Mouse (Mus musculus) left cerebral cortex, adult 6 months (tissue): ENCODE results near the gene 2200002J24Rik. TPM values are rescaled to one million over a fixed set of nuclear protein-coding genes. Genes with fewer than 3 reads are reported as not detected.

Experiments used
- long read RNA-seq, 2 experiments: library from polyadenylated mRNA; unstranded; transcript quantifications; one replicate each; pipeline ENCODE4 v2.0.0; 2019 to 2020
- polyA plus RNA-seq: library from polyadenylated mRNA; unstranded; fragments of <200 nt; fragmentation: Nextera tagmentation; gene quantifications from 2 replicates; pipeline ENCODE4 v1.2.3, GENCODE M21; 2021

The 2200002J24Rik gene
- polyA plus RNA-seq = not detected in 2 replicates
- long read RNA-seq, experiment 1 = 0 reads
- long read RNA-seq, experiment 2 = 0 reads

DNA sequence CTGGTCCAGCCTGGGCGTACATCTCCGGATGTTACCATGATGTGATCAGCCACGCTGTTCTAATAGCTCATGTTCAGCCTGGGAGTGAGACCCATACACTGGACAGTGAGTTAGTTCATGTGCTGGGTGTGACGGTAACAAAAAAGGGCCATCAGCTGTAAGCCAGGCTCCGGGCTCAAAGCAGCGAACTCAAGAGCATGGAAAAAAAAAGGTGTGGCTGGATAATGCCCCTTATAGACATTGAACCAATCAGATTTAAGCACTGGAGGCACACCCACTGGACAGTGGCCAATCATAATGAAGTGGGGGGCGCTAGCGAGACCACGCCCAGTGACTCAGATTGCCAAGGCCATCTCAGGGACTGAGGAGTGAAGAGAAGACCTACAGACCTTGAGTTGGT, at the start of gene 2200002J24Rik:
2200002J24Rik (plus strand) TSS at position 338 of the 400 bp plus-strand sequence.

DNA sequence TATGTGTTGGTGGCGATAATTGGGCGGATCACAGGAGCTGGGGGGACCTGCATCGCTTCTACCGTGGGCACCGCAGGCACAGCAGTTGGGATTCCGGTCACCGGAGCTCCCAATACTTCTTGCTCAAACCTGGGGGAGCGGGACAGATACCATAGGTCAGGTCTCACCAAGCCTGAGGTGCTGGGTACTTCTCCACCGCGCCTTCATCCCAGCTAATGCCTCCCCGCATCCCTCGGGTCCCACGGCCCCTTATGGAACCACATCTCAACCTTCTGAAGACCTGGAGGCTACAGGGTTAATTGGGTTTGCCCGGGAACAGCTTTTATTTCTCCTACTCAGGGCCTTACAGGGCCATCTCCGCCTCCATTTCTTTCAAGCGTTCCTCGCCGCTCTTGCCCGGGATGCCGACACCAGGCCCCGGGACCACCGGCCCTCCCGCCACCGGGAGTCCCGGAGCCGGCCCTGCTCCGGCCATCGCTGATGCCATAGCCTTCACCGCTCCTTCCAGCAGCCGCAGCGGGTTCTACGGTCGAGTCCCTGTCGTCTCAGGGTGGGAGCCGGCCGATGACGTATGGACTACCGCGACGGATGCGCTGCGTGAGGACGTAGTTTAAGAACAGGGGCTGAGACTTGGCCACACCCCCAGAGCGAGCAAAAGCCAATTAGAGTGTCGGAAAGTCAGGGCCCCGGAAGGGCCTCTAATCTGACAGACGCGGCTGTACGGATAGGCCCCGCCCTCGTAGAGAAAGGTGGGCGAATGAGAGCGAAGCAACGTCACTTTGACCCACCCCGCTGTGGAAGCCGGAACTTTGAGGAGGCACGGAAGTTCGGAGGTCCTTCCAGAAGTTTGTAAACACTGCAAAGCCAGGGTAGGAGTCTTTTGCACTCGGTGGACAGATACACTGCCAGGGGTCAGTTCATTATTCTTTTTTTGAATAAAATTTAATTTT, 48.9 kb upstream of the 2200002J24Rik start, which contains the start of gene Rbm42:
Rbm42 (minus strand) TSS at position 727 of the 950 bp plus-strand sequence.

DNA sequence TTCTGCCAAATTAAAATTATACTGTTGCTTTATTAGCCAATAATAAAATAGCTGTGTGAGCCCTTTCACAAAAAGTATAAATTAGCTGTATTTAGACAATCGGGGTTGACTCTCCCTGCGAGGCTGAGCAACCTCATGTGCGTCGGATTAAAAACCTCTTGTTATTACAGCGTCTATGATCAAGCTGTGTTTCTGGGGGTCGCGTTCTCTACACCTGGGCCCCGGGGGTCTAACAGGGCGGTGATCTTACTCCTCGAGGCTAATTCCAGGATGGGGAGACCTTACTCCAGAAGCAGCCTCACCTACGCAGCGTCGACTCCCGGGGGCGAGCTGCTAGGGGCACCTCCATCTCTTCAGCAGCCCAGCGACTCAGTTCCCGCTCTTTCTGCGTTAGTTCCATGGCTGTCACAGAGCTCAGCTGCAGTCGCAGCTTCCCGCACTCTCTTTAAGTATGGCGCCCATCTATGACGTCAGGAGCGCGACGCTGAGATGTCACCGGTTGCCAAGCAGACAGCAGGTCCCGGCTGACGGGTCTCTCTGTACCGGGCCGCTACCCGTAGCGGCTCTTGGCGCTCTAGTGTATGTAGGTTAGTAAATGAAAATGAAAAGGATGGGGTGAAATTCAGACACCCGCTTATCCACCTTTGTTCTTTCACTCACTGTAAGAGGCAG, 34.1 kb upstream of the 2200002J24Rik start, which contains the start of gene Haus5:
Haus5 (minus strand) TSS at position 466 of the 672 bp plus-strand sequence.

DNA sequence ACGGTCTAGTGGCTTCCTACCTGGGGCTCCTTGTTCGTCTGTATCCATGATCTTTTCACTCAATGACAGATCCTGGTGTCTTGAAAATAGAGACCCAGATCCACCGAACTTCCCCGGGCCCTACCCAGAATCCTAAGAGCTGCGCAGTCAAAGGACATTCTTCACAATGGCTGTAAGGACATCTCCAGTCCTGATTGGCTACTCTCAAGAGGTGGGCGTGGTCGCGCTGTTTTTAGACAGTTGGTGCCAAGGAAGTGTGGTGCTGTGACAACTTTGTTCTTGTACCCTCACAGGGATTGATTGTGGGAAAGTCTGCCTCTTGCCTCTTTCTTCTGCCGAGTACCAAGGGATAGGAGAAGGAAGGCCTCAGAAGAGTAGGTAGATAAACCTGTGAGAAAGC, 27.2 kb upstream of the 2200002J24Rik start, which contains the start of gene Pmis2:
Pmis2 (minus strand) TSS at position 126 of the 400 bp plus-strand sequence.

DNA sequence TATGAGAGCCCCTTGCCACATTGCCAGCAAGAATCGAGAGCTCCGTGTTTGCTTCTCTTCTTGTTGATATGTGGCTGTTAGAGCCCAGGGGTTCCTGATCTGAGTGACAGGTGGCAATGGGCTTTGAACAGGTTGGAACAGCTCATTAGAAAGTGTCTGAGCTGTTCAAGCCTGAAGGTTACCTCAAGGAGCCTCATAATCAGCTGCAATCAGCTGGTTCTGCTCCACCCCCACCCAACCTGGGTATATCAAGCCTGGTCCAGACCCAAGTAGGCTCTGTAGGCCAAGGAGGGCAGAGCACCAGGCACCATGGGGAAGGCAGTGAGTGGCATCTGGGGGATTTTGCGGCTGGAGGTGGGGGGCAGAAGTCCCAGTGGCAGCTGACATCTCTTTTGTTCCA, 13.2 kb downstream of the 2200002J24Rik start, which contains the start of gene Atp4a:
Atp4a (plus strand) TSS at position 268 of the 400 bp plus-strand sequence.

DNA sequence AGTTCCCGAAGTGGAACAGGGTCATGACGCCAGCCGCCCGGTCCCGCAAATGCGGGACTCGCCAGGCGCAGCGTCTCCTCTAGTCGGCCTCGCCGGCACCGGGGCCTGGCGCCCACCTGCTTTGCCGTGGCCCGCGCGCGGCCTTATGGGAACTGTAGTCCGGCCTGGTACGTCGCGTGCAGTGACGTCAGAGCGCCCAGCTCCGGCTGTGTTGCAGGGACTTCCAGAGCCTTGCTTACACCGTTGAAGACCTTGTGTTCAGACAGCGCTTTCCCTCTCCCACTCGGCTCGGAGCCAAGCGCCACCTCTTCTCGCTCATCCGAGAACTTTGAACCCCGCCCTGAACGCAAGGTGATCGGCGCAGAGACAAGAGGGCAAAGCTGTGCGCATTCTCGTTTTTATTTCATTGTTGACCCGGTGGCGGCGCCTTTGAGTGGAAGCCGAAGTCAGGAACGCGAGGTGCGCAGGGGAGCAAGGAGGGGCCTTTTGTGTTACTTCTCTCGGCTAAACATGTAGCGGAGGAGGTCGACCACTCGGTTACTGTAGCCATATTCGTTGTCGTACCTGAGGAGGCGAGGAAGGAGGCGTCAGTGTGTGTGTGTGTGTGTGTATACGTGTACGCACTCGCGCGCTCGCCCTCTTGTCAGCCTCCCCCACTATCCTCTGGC, 30.8 kb downstream of the 2200002J24Rik start, which contains the start of gene Tmem147:
Tmem147 (minus strand) TSS at position 145 of the 668 bp plus-strand sequence.

DNA sequence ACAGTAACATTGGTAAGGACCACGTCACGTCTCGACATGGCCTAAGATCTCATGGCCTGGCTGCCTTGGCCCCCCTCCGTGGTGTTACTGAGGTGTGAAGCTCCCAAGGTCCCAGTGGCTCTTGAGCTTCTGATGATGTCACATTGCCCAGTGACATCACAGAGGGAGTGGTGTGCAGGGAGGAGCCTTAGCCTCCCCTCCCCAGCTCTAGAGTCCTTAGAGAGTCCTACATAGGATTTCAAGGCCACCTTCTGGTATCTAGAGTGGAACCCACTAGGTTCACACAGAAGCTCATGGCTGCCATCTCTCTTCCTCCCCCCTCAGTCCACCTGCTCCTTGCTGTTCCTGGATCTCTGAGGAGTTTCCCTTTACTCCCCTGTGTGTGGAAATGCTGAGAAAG, 44.9 kb downstream of the 2200002J24Rik start, which contains the start of gene Gapdhs:
Gapdhs (minus strand) TSS at position 65 of the 400 bp plus-strand sequence.

Other genes with a start within 250 kb of the 2200002J24Rik start
- gene Kirrel2, start 241.2 kb upstream of the 2200002J24Rik start, polyA plus RNA-seq = 2.8 and 3.5 TPM in 2 replicates
- 0.39 and 0.83 TPM in 2 replicates for gene Nphs1, start 240.6 kb upstream of the 2200002J24Rik start, polyA plus RNA-seq
- gene Prodh2, start 205.3 kb upstream of the 2200002J24Rik start, polyA plus RNA-seq = not detected in 2 replicates
- gene Arhgap33, start 163.9 kb upstream of the 2200002J24Rik start, polyA plus RNA-seq = 42.0 and 69.4 TPM in 2 replicates
- 4.9 and 7.6 TPM in 2 replicates for gene Hspb6, start 146.7 kb upstream of the 2200002J24Rik start, polyA plus RNA-seq
- 0.69 and 2.1 TPM in 2 replicates for gene Proser3, start 146.6 kb upstream of the 2200002J24Rik start, polyA plus RNA-seq
- 54.8 and 66.6 TPM in 2 replicates for gene Lin37, start 139.1 kb upstream of the 2200002J24Rik start, polyA plus RNA-seq
- gene U2af1l4, start 135.6 kb upstream of the 2200002J24Rik start, polyA plus RNA-seq = 108 and 133 TPM in 2 replicates
- 0.67 and 0.75 TPM in 2 replicates for gene Gm49396, start 135.6 kb upstream of the 2200002J24Rik start, polyA plus RNA-seq
- gene Psenen, start 135.3 kb upstream of the 2200002J24Rik start, polyA plus RNA-seq = 187 and 210 TPM in 2 replicates
- gene Igflr1, start 133.5 kb upstream of the 2200002J24Rik start, polyA plus RNA-seq = 0.55 and 1.2 TPM in 2 replicates
- 2.0 and 3.6 TPM in 2 replicates for gene Kmt2b, start 110.2 kb upstream of the 2200002J24Rik start, polyA plus RNA-seq
- 0.36 TPM in 1 of 2 replicates, not detected in the other for gene Zbtb32, start 100.0 kb upstream of the 2200002J24Rik start, polyA plus RNA-seq
- 0.13 and 0.23 TPM in 2 replicates for gene Upk1a, start 86.1 kb upstream of the 2200002J24Rik start, polyA plus RNA-seq
- 2,467 and 2,532 TPM in 2 replicates for gene Cox6b1, start 72.8 kb upstream of the 2200002J24Rik start, polyA plus RNA-seq
- gene Etv2, start 63.1 kb upstream of the 2200002J24Rik start, polyA plus RNA-seq = not detected in 2 replicates
- 112 and 122 TPM in 2 replicates for gene Rbm42, start 48.6 kb upstream of the 2200002J24Rik start, polyA plus RNA-seq
- gene Haus5, start 33.9 kb upstream of the 2200002J24Rik start, polyA plus RNA-seq = 3.6 and 4.0 TPM in 2 replicates
- not detected in 2 replicates for gene Pmis2, start 27.3 kb upstream of the 2200002J24Rik start, polyA plus RNA-seq
- 0.55 and 0.83 TPM in 2 replicates for gene Atp4a, start 13.3 kb downstream of the 2200002J24Rik start, polyA plus RNA-seq
- 172 and 228 TPM in 2 replicates for gene Tmem147, start 30.6 kb downstream of the 2200002J24Rik start, polyA plus RNA-seq
- not detected in 2 replicates for gene Gapdhs, start 44.8 kb downstream of the 2200002J24Rik start, polyA plus RNA-seq
- gene Sbsn, start 52.5 kb downstream of the 2200002J24Rik start, polyA plus RNA-seq = 7.3 and 9.5 TPM in 2 replicates
- gene Dmkn, start 64.8 kb downstream of the 2200002J24Rik start, polyA plus RNA-seq = 11.7 and 12.6 TPM in 2 replicates
- gene Krtdap, start 89.0 kb downstream of the 2200002J24Rik start, polyA plus RNA-seq = not detected in 2 replicates
- not detected in 2 replicates for gene Ffar2, start 124.8 kb downstream of the 2200002J24Rik start, polyA plus RNA-seq
- gene Ffar3, start 157.3 kb downstream of the 2200002J24Rik start, polyA plus RNA-seq = 0.06 and 0.16 TPM in 2 replicates
- not detected in 2 replicates for gene Ffar1, start 162.6 kb downstream of the 2200002J24Rik start, polyA plus RNA-seq
- 0.15 and 0.19 TPM in 2 replicates for gene Cd22, start 181.4 kb downstream of the 2200002J24Rik start, polyA plus RNA-seq
- 79.4 and 86.1 TPM in 2 replicates for gene Mag, start 215.9 kb downstream of the 2200002J24Rik start, polyA plus RNA-seq
- not detected in 2 replicates for gene Hamp2, start 225.8 kb downstream of the 2200002J24Rik start, polyA plus RNA-seq
- gene Hamp, start 245.1 kb downstream of the 2200002J24Rik start, polyA plus RNA-seq = not detected in 2 replicates